Mouse (Mus musculus) lung, embryonic 14.5 days (tissue): ENCODE data around the gene Ldlr. TPM values are rescaled to one million over a fixed set of nuclear protein-coding genes. Genes with fewer than 3 reads are reported as not detected.

Source experiments
- ATAC-seq: fragments of 200-750 bp; cut with Nextera tagmentation; 2 replicates; pipeline ENCODE4 v1.8.0; 2017; ENCODE audit warnings: mild to moderate bottlenecking, moderate TSS enrichment, moderate library complexity; ENCODE audit not compliant: insufficient read depth
- DNase-seq: peaks from one replicate; pipeline ENCODE4 v3.0.0-alpha.2; 2015
- H3K27ac ChIP-seq: fragments of 300-500 bp; sonication (generic); 2 replicates; pipeline ENCODE4 v1.5.1; 2014; ENCODE audit warnings: low read depth, mild to moderate bottlenecking, moderate library complexity
- H3K27me3 ChIP-seq: fragments of 300-500 bp; sonication (generic); 2 replicates; pipeline ENCODE4 v1.6.1; 2014; ENCODE audit warnings: low read length, control low read depth; ENCODE audit not compliant: insufficient read depth
- H3K36me3 ChIP-seq: fragments of 300-500 bp; sonication (generic); 2 replicates; pipeline ENCODE4 v1.6.1; 2014; ENCODE audit warnings: control low read depth; ENCODE audit not compliant: insufficient read depth
- H3K4me1 ChIP-seq: fragments of 300-500 bp; sonication (generic); 2 replicates; pipeline ENCODE4 v1.6.1; 2014; ENCODE audit warnings: antibody characterized with exemption, control low read depth; ENCODE audit not compliant: insufficient read depth
- H3K4me2 ChIP-seq: fragments of 300-500 bp; sonication (generic); 2 replicates; pipeline ENCODE4 v1.6.1; 2014; ENCODE audit warnings: mild to moderate bottlenecking
- H3K4me3 ChIP-seq: fragments of 300-500 bp; sonication (generic); 2 replicates; pipeline ENCODE4 v1.5.1; 2014; ENCODE audit warnings: low read depth, low read length
- H3K9ac ChIP-seq: fragments of 300-500 bp; sonication (generic); 2 replicates; pipeline ENCODE4 v1.6.1; 2014
- H3K9me3 ChIP-seq: fragments of 300-500 bp; sonication (generic); 2 replicates; pipeline ENCODE4 v1.6.1; 2016; ENCODE audit warnings: low read depth, low read length, control low read depth
- CTCF ChIP-seq: IDR thresholded peaks from 2 replicates; pipeline ENCODE4 v1.5.1; 2016; ENCODE audit warnings: antibody characterized with exemption, low read depth
- WGBS: fragments of 180-500 bp; shearing (Covaris S2); extraction: QIAGEN DNeasy Blood & Tissue Kit; methylation state at CpG from one replicate; pipeline ENCODE4 v1.1.7; 2014; 5-methylcytosine and 5-hydroxymethylcytosine counted together
- polyA plus RNA-seq: library from polyadenylated mRNA; unstranded; fragments of >200 nt; fragmentation: Nextera tagmentation; extraction: Ambion mirVana; gene quantifications from 2 replicates; pipeline ENCODE4 v1.2.1, GENCODE M21; 2014

Ldlr gene
- polyA plus RNA-seq, 1 experiment from 2014 or later, result 24.4 TPM

GRCm38 (mm10) chr9:21796919-21797318, 73.6 kb downstream of the Ldlr start:
- DNase-seq, result no peak
- Histone ChIP-seq H3K4me2 (peak overlapping the region; percentile 74), H3K36me3 (peaks cover 55% of the 10 kb centered on the region), H3K9me3 (no peaks in the 10 kb centered on the region), H3K4me3 (peak overlapping the region; percentile 83), H3K27ac (peak overlapping the region; percentile 96; the same call in 1 of the 2 replicates), H3K4me1 (peaks cover 20% of the 10 kb centered on the region), H3K9ac (peak overlapping the region; percentile 41), H3K27me3 (no peaks in the 10 kb centered on the region)
- no peak for TF ChIP-seq CTCF
- 49% methylated on average over 3 of the region's 3 CpGs for WGBS
- ATAC-seq, result no peak

GRCm38 (mm10) chr9:21797921-21798344, 74.7 kb downstream of the Ldlr start:
- peak; percentile 79 for ATAC-seq
- DNase-seq, result peak; percentile 85
- Histone ChIP-seq H3K4me1 (peaks cover 15% of the 10 kb centered on the region; the same call in 1 of the 2 replicates), H3K27me3 (no peaks in the 10 kb centered on the region), H3K36me3 (peaks cover 49% of the 10 kb centered on the region), H3K9ac (peak overlapping the region; percentile 92), H3K9me3 (no peaks in the 10 kb centered on the region), H3K4me3 (peak overlapping the region; percentile 83), H3K27ac (peak overlapping the region; percentile 96), H3K4me2 (peak overlapping the region; percentile 74)
- under 1% methylated on average over 26 of the region's 26 CpGs for WGBS
- TF ChIP-seq CTCF, result no peak

- Histone ChIP-seq H3K27ac (peak within 1 kb of the TSS; percentile 96), H3K27me3 (no peaks in the 10 kb centered on the region), H3K9me3 (no peaks in the 10 kb centered on the region), H3K4me2 (peak within 1 kb of the TSS; percentile 74), H3K4me3 (peak within 1 kb of the TSS; percentile 83), H3K9ac (peak within 1 kb of the TSS; percentile 92), H3K36me3 (peaks cover 45% of the 10 kb centered on the region), H3K4me1 (peaks cover 15% of the 10 kb centered on the region; the same call in 1 of the 2 replicates)
- ATAC-seq (peak; percentile 87), DNase-seq (peak; percentile 94)
- WGBS, result under 1% methylated on average over 52 of the region's 52 CpGs
- TF ChIP-seq CTCF, result no peak
Measured at GRCm38 (mm10) chr9:21798345-21799009, 75.2 kb downstream of the Ldlr start, which contains the start of gene Kank2. Kank2 (minus strand) TSS chr9:21798744.

GRCm38 (mm10) chr9:21799010-21799350, 75.7 kb downstream of the Ldlr start:
- WGBS, result 40% methylated on average over 3 of the region's 3 CpGs
- Histone ChIP-seq H3K4me2 (peak overlapping the region; percentile 74), H3K4me1 (peaks cover 11% of the 10 kb centered on the region; the same call in 1 of the 2 replicates), H3K4me3 (peak overlapping the region; percentile 83), H3K9me3 (no peaks in the 10 kb centered on the region), H3K27ac (peak overlapping the region; percentile 96), H3K36me3 (peaks cover 43% of the 10 kb centered on the region), H3K27me3 (no peaks in the 10 kb centered on the region), H3K9ac (no peak overlapping the region)
- no peak for TF ChIP-seq CTCF
- DNase-seq (no peak), ATAC-seq (no peak)

Other genes starting within 250 kb of the Ldlr start
- 106 and 108 TPM in 2 replicates for gene Tmed1, start 213.2 kb upstream of the Ldlr start, polyA plus RNA-seq
- gene AB124611, start 197.3 kb upstream of the Ldlr start, polyA plus RNA-seq, result 3.0 and 3.8 TPM in 2 replicates
- 69.4 and 76.5 TPM in 2 replicates for gene Carm1, start 176.6 kb upstream of the Ldlr start, polyA plus RNA-seq
- gene Timm29, start 130.8 kb upstream of the Ldlr start, polyA plus RNA-seq, result 35.6 and 36.3 TPM in 2 replicates
- 17.0 and 17.9 TPM in 2 replicates for gene Yipf2, start 130.7 kb upstream of the Ldlr start, polyA plus RNA-seq
- 106 and 114 TPM in 2 replicates for gene Smarca4, start 107.3 kb upstream of the Ldlr start, polyA plus RNA-seq
- 159 and 173 TPM in 2 replicates for gene Spc24, start 36.8 kb downstream of the Ldlr start, polyA plus RNA-seq
- 16.4 TPM in 2 replicates for gene Kank2, start 75.3 kb downstream of the Ldlr start, polyA plus RNA-seq
- 1.3 and 1.9 TPM in 2 replicates for gene Angptl8, start 112.0 kb downstream of the Ldlr start, polyA plus RNA-seq
- gene Dock6, start 129.2 kb downstream of the Ldlr start, polyA plus RNA-seq, result 52.3 and 60.9 TPM in 2 replicates
- 8.6 and 8.8 TPM in 2 replicates for gene Rab3d, start 194.7 kb downstream of the Ldlr start, polyA plus RNA-seq
- gene Ccdc159, start 204.0 kb downstream of the Ldlr start, polyA plus RNA-seq, result 2.8 and 4.9 TPM in 2 replicates
- gene Tmem205, start 204.1 kb downstream of the Ldlr start, polyA plus RNA-seq, result 39.5 and 40.1 TPM in 2 replicates
- 7.7 and 10.2 TPM in 2 replicates for gene Plppr2, start 213.6 kb downstream of the Ldlr start, polyA plus RNA-seq
- gene Swsap1, start 232.3 kb downstream of the Ldlr start, polyA plus RNA-seq, result 10.2 and 12.2 TPM in 2 replicates
- gene Epor, start 240.0 kb downstream of the Ldlr start, polyA plus RNA-seq, result 5.3 and 6.4 TPM in 2 replicates